Mouse (Mus musculus): Measurements from ENCODE around the gene Sh2d2a.
"Not testable (repeated sequence)": the region's sequence is repeated elsewhere in the genome, so short reads cannot be mapped to it uniquely, and the experiment has no call there.

Gene Sh2d2a

GRCm38 (mm10) chr3:87844981-87845380 is 1.6 kb upstream of the Sh2d2a start:
- no peaks in the 10 kb centered on the region for H3K4me1 ChIP-seq (replicated peaks; ENCODE audit: low read depth, low read length)
- H3K27me3 ChIP-seq (ENCODE audit: insufficient read depth, low read length), result peaks cover 41% of the 10 kb centered on the region
- no peak overlapping the region for H3K4me3 ChIP-seq (replicated peaks; ENCODE audit: low read length)
- H3K36me3 ChIP-seq (ENCODE audit: insufficient read depth, low read length), result no peaks in the 10 kb centered on the region
- no peaks in the 10 kb centered on the region for H3K9me3 ChIP-seq (ENCODE audit: low read length)
- TF ChIP-seq NANOG (IDR thresholded peaks at IDR 0.05; ENCODE audit: borderline replicate concordance, low read length) (no peak), CTCF (conservative IDR thresholded peaks at IDR 0.05; ENCODE audit: low read length) (no peak), POU5F1 (IDR thresholded peaks at IDR 0.05; ENCODE audit: borderline replicate concordance, low read length) (no peak)

GRCm38 (mm10) chr3:87846186-87846585 is 369 bp upstream of the Sh2d2a start:
- Histone ChIP-seq H3K36me3 (ENCODE audit: insufficient read depth, low read length) (no peaks in the 10 kb centered on the region), H3K4me3 (replicated peaks; ENCODE audit: low read length) (no peak overlapping the region), H3K27me3 (ENCODE audit: insufficient read depth, low read length) (peaks cover 40% of the 10 kb centered on the region), H3K4me1 (replicated peaks; ENCODE audit: low read depth, low read length) (no peaks in the 10 kb centered on the region), H3K9me3 (ENCODE audit: low read length) (no peaks in the 10 kb centered on the region)
- TF ChIP-seq NANOG (IDR thresholded peaks at IDR 0.05; ENCODE audit: borderline replicate concordance, low read length) (no peak), POU5F1 (IDR thresholded peaks at IDR 0.05; ENCODE audit: borderline replicate concordance, low read length) (no peak), CTCF (conservative IDR thresholded peaks at IDR 0.05; ENCODE audit: low read length) (no peak)

GRCm38 (mm10) chr3:87847680-87848079 is 1.1 kb downstream of the Sh2d2a start:
- H3K9me3 ChIP-seq (ENCODE audit: low read length), result no peaks in the 10 kb centered on the region
- H3K27me3 ChIP-seq (ENCODE audit: insufficient read depth, low read length), result peaks cover 40% of the 10 kb centered on the region
- no peak overlapping the region for H3K4me3 ChIP-seq (replicated peaks; ENCODE audit: low read length)
- H3K4me1 ChIP-seq (replicated peaks; ENCODE audit: low read depth, low read length), result peaks cover 12% of the 10 kb centered on the region
- no peaks in the 10 kb centered on the region for H3K36me3 ChIP-seq (ENCODE audit: insufficient read depth, low read length)
- TF ChIP-seq NANOG (IDR thresholded peaks at IDR 0.05; ENCODE audit: borderline replicate concordance, low read length) (no peak), CTCF (conservative IDR thresholded peaks at IDR 0.05; ENCODE audit: low read length) (no peak), POU5F1 (IDR thresholded peaks at IDR 0.05; ENCODE audit: borderline replicate concordance, low read length) (no peak)

- no peaks in the 10 kb centered on the region for H3K36me3 ChIP-seq (ENCODE audit: insufficient read depth, low read length)
- no peak for TF ChIP-seq NANOG (IDR thresholded peaks at IDR 0.05; ENCODE audit: borderline replicate concordance, low read length)
- no peak for TF ChIP-seq POU5F1 (IDR thresholded peaks at IDR 0.05; ENCODE audit: borderline replicate concordance, low read length)
- no peak for TF ChIP-seq CTCF (conservative IDR thresholded peaks at IDR 0.05; ENCODE audit: low read length)
- peaks cover 13% of the 10 kb centered on the region for H3K4me1 ChIP-seq (replicated peaks; ENCODE audit: low read depth, low read length)
- no peak overlapping the region for H3K4me3 ChIP-seq (replicated peaks; ENCODE audit: low read length)
- H3K27me3 ChIP-seq (ENCODE audit: insufficient read depth, low read length), result peaks cover 45% of the 10 kb centered on the region
- no peaks in the 10 kb centered on the region for H3K9me3 ChIP-seq (ENCODE audit: low read length)
Measured at GRCm38 (mm10) chr3:87849117-87849516, 2.6 kb downstream of the Sh2d2a start.

GRCm38 (mm10) chr3:87854795-87855568 is 8.4 kb downstream of the Sh2d2a start:
- TF ChIP-seq CTCF (conservative IDR thresholded peaks at IDR 0.05; ENCODE audit: low read length) (no peak), POU5F1 (IDR thresholded peaks at IDR 0.05; ENCODE audit: borderline replicate concordance, low read length) (no peak), NANOG (IDR thresholded peaks at IDR 0.05; ENCODE audit: borderline replicate concordance, low read length) (no peak)
- H3K27me3 ChIP-seq (ENCODE audit: insufficient read depth, low read length), result peaks cover 12% of the 10 kb centered on the region; the same call in 1 of the 2 replicates
- H3K9me3 ChIP-seq (ENCODE audit: low read length), result no peaks in the 10 kb centered on the region

GRCm38 (mm10) chr3:87855936-87856335 is 9.4 kb downstream of the Sh2d2a start:
- H3K4me1 ChIP-seq (replicated peaks; ENCODE audit: low read depth, low read length), result peaks cover 39% of the 10 kb centered on the region
- TF ChIP-seq CTCF (conservative IDR thresholded peaks at IDR 0.05; ENCODE audit: low read length), result no peak
- no peak for TF ChIP-seq NANOG (IDR thresholded peaks at IDR 0.05; ENCODE audit: borderline replicate concordance, low read length)
- no peak for TF ChIP-seq POU5F1 (IDR thresholded peaks at IDR 0.05; ENCODE audit: borderline replicate concordance, low read length)
- H3K27me3 ChIP-seq (ENCODE audit: insufficient read depth, low read length), result peaks cover 5% of the 10 kb centered on the region; the same call in 1 of the 2 replicates
- no peak overlapping the region for H3K4me3 ChIP-seq (replicated peaks; ENCODE audit: low read length)
- no peaks in the 10 kb centered on the region for H3K9me3 ChIP-seq (ENCODE audit: low read length)
- peaks cover 49% of the 10 kb centered on the region for H3K36me3 ChIP-seq (ENCODE audit: insufficient read depth, low read length)

More at GRCm38 (mm10) chr3:87854795-87855568, 8.4 kb downstream of the Sh2d2a start:
- H3K4me1 ChIP-seq (replicated peaks; ENCODE audit: low read depth, low read length), result peaks cover 30% of the 10 kb centered on the region
- no peak overlapping the region for H3K4me3 ChIP-seq (replicated peaks; ENCODE audit: low read length)
- H3K36me3 ChIP-seq (ENCODE audit: insufficient read depth, low read length), result peaks cover 39% of the 10 kb centered on the region

GRCm38 (mm10) chr3:87857666-87858065 is 11.1 kb downstream of the Sh2d2a start:
- no peak for TF ChIP-seq CTCF (conservative IDR thresholded peaks at IDR 0.05; ENCODE audit: low read length)
- TF ChIP-seq NANOG (IDR thresholded peaks at IDR 0.05; ENCODE audit: borderline replicate concordance, low read length), result no peak
- TF ChIP-seq POU5F1 (IDR thresholded peaks at IDR 0.05; ENCODE audit: borderline replicate concordance, low read length), result no peak
- H3K27me3 ChIP-seq (ENCODE audit: insufficient read depth, low read length), result peaks cover 5% of the 10 kb centered on the region; the same call in 1 of the 2 replicates
- no peaks in the 10 kb centered on the region for H3K9me3 ChIP-seq (ENCODE audit: low read length)
- H3K4me1 ChIP-seq (replicated peaks; ENCODE audit: low read depth, low read length), result peaks cover 36% of the 10 kb centered on the region
- peaks cover 65% of the 10 kb centered on the region for H3K36me3 ChIP-seq (ENCODE audit: insufficient read depth, low read length)
- no peak overlapping the region for H3K4me3 ChIP-seq (replicated peaks; ENCODE audit: low read length)

GRCm38 (mm10) chr3:87859813-87860212 is 13.3 kb downstream of the Sh2d2a start:
- Histone ChIP-seq H3K9me3 (ENCODE audit: low read length) (no peaks in the 10 kb centered on the region), H3K36me3 (ENCODE audit: insufficient read depth, low read length) (peaks cover 83% of the 10 kb centered on the region), H3K27me3 (ENCODE audit: insufficient read depth, low read length) (no peaks in the 10 kb centered on the region), H3K4me3 (replicated peaks; ENCODE audit: low read length) (no peak overlapping the region), H3K4me1 (replicated peaks; ENCODE audit: low read depth, low read length) (peaks cover 52% of the 10 kb centered on the region)
- TF ChIP-seq POU5F1 (IDR thresholded peaks at IDR 0.05; ENCODE audit: borderline replicate concordance, low read length) (no peak), CTCF (conservative IDR thresholded peaks at IDR 0.05; ENCODE audit: low read length) (peak; percentile 94), NANOG (IDR thresholded peaks at IDR 0.05; ENCODE audit: borderline replicate concordance, low read length) (no peak)

GRCm38 (mm10) chr3:87864111-87864510 is 17.6 kb downstream of the Sh2d2a start:
- Histone ChIP-seq H3K36me3 (ENCODE audit: insufficient read depth, low read length) (peaks cover 95% of the 10 kb centered on the region), H3K4me1 (replicated peaks; ENCODE audit: low read depth, low read length) (peaks cover 75% of the 10 kb centered on the region)
- not testable (repeated sequence) for H3K9me3 ChIP-seq (ENCODE audit: low read length); H3K27me3 ChIP-seq (ENCODE audit: insufficient read depth, low read length); H3K4me3 ChIP-seq (replicated peaks; ENCODE audit: low read length)
